Mouse (Mus musculus) liver, embryonic 14.5 days (tissue): Measurements from ENCODE around the gene Adamts6. TPM values are rescaled to one million over a fixed set of nuclear protein-coding genes. Genes with fewer than 3 reads are reported as not detected.

Experiments
- ATAC-seq: fragments of 200-750 bp; cut with Nextera tagmentation; 2 replicates; pipeline ENCODE4 v1.8.0; 2017; ENCODE audit warnings: moderate number of reproducible peaks, mild to moderate bottlenecking, moderate library complexity; ENCODE audit not compliant: insufficient read depth
- DNase-seq, 3 experiments: peaks; one replicate each; pipeline ENCODE4 v3.0.0-alpha.2; 2012 to 2013; ENCODE audit warnings: low read depth in 3 of 3, low spot score in 3 of 3
- H3K27ac ChIP-seq: fragments of 300-500 bp; sonication (generic); 2 replicates; pipeline ENCODE4 v1.5.1; 2014; ENCODE audit warnings: moderate library complexity, mild to moderate bottlenecking, control low read depth, inconsistent platforms
- H3K27me3 ChIP-seq: fragments of 300-500 bp; sonication (generic); 2 replicates; pipeline ENCODE4 v1.6.1; 2014; ENCODE audit warnings: mild to moderate bottlenecking, low read length, moderate library complexity; ENCODE audit not compliant: control insufficient read depth, insufficient read depth
- H3K36me3 ChIP-seq: fragments of 300-500 bp; sonication (generic); replicated peaks from 2 replicates; pipeline ENCODE4 v1.6.1; 2014; ENCODE audit warnings: low read depth; ENCODE audit not compliant: control insufficient read depth, insufficient read depth
- H3K4me1 ChIP-seq, 2 experiments: fragments of 200-500 bp in 1 of 2; fragments of 300-500 bp in 1 of 2; sonication (generic) in 1 of 2; replicated peaks; 2 replicates each; pipeline ENCODE4 v1.6.1; 2012 to 2014; ENCODE audit warnings: antibody characterized with exemption in 1 of 2, inconsistent platforms in 1 of 2, low read length in 1 of 2; ENCODE audit not compliant: control insufficient read depth in 2 of 2, insufficient read depth in 2 of 2
- H3K4me2 ChIP-seq: fragments of 300-500 bp; sonication (generic); 2 replicates; pipeline ENCODE4 v1.6.1; 2014; ENCODE audit warnings: low read depth, mild to moderate bottlenecking, control low read depth, moderate library complexity
- H3K4me3 ChIP-seq, 2 experiments: fragments of 200-500 bp in 1 of 2; fragments of 300-500 bp in 1 of 2; sonication (generic) in 1 of 2; 2 replicates each; pipeline ENCODE4 v1.5.1; 2012 to 2014; ENCODE audit warnings: low read depth in 2 of 2, low read length in 2 of 2, mild to moderate bottlenecking in 2 of 2, control low read depth in 1 of 2, inconsistent platforms in 1 of 2, moderate library complexity in 1 of 2; ENCODE audit not compliant: insufficient read depth in 1 of 2
- H3K9ac ChIP-seq: fragments of 300-500 bp; sonication (generic); replicated peaks from 2 replicates; pipeline ENCODE4 v1.6.1; 2014; ENCODE audit warnings: mild to moderate bottlenecking, control low read depth, moderate library complexity
- H3K9me3 ChIP-seq: fragments of 300-500 bp; sonication (generic); 2 replicates; pipeline ENCODE4 v1.6.1; 2016; ENCODE audit warnings: low read length, mixed read lengths; ENCODE audit not compliant: control insufficient read depth
- CTCF ChIP-seq: IDR thresholded peaks from 2 replicates; pipeline ENCODE4 v1.5.1; 2016; ENCODE audit warnings: antibody characterized with exemption, low read depth, control low read depth
- EP300 ChIP-seq: IDR thresholded peaks from 2 replicates; pipeline ENCODE4 v1.6.1; 2016; ENCODE audit warnings: antibody characterized with exemption, low read depth
- WGBS: fragments of 180-500 bp; shearing (Covaris S2); extraction: QIAGEN DNeasy Blood & Tissue Kit; methylation state at CpG from one replicate; pipeline ENCODE4 v1.1.7; 2014; ENCODE audit not compliant: insufficient replicate concordance; 5-methylcytosine and 5-hydroxymethylcytosine counted together
- polyA plus RNA-seq, 2 experiments: library from polyadenylated mRNA; depleted of rRNA in 1 of 2; stranded (reverse) in 1 of 2; unstranded in 1 of 2; fragments of >200 nt; fragmentation: Nextera tagmentation in 1 of 2; extraction: Ambion mirVana in 1 of 2; gene quantifications; 2 replicates each; pipeline versions ENCODE4 v1.2.1 to v1.2.3; 2012 to 2014

Adamts6 gene
- polyA plus RNA-seq, 2 experiments: 0.08 to 0.35 TPM

DNA sequence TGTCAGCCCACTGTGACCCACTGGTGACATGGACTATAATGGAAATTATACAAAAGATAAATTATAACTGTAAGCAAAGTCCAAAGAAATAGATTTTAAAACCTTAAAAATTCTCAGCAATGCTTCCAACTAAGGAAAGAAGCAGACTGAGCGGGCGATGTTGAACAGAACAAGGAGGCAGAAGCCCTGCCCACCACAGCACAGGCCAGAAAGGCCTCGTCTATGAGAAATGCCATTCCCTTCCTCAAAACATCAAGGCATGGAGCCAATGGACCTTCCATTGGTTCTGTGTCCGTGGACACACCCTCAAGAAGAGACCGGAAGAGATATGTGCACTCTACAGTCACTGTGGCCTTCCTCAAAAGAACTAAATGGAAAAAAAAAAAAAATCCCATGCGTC lies 220.0 kb downstream of the Adamts6 start:
- TF ChIP-seq CTCF: no peak
- TF ChIP-seq EP300: no peak
- H3K27ac ChIP-seq: no peak overlapping the region
- H3K4me3 ChIP-seq: no peak overlapping the region
- no peaks in the 10 kb centered on the region for H3K36me3 ChIP-seq
- no peaks in the 10 kb centered on the region for H3K9me3 ChIP-seq
- H3K4me2 ChIP-seq: no peak overlapping the region
- no peak for DNase-seq
- no peaks in the 10 kb centered on the region for H3K4me1 ChIP-seq
- H3K27me3 ChIP-seq: no peaks in the 10 kb centered on the region
- no peak for ATAC-seq
- H3K9ac ChIP-seq: no peak overlapping the region
- WGBS: 68% methylated on average over 6 of the region's 6 CpGs

DNA sequence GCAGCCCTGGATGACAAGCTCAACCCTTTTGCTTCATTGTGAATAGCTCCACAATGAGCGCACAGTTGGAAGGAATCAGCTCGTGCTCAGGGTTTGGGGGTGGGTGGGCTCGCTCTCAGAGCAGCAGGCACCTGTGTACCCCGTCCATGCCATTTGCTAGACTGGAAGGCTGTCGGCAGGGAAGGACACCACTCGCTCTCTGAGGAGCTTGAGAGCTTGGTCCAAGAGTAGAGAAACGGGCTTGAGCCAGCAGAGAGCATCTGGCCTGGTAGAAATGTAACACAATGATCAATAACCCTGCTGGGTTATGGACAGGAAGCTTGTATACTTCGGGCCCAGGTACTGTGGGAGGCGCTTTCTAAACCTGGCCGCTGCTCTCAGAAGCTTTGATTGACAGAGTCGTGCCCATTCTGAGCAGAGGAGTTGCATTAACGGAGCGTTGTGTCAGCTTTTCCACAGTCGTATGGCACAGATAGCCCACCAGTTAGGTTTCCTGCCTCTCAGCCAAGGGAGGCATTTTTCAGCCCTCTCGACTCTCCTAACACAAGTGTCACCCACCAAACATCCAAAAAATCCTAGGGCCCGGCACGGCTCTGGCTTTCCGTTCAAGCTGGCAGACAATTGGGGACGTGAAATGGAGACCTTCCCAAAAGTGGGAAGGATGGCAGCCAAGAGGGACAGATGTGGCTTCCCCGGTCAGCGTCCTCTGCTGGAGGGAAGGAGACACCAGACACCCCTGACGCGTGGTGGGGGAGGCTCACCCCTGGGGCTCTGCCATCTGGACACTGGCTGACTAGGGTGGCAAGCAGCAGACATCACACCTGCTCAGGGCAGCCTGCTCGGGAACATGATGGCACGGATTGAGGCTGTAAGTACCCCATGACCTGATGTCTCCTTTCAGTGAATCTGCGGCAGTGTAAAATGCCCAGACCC lies 222.2 kb downstream of the Adamts6 start:
- Histone ChIP-seq H3K9me3 (no peaks in the 10 kb centered on the region), H3K27ac (no peak overlapping the region), H3K27me3 (no peaks in the 10 kb centered on the region), H3K4me1 (no peaks in the 10 kb centered on the region), H3K4me3 (no peak overlapping the region), H3K4me2 (no peak overlapping the region), H3K9ac (no peak overlapping the region), H3K36me3 (no peaks in the 10 kb centered on the region)
- TF ChIP-seq EP300: no peak
- no peak for TF ChIP-seq CTCF
- no peak for DNase-seq
- WGBS: 68% methylated on average over 26 of the region's 26 CpGs
- no peak; the same call in 1 of the 2 replicates for ATAC-seq

DNA sequence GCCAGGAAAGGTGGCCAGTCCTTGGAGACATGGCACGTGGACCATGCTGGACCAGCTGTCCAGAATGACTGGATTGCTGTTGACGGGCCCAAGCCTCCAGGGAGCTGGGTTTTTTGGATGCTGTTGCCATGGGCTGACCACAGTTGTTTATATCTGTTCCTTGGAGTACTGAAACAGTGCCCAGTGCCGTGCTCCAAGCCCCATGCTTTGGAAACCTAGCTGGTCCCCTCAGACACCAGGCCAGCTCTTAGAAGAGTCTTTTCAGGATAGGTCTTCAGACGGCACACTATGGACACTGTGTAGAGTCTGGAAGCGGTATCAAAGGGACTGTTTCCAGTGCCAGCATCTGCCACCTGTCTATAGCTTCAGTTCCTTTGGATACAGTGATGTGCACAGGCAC lies 223.1 kb downstream of the Adamts6 start:
- no peaks in the 10 kb centered on the region for H3K27me3 ChIP-seq

DNA sequence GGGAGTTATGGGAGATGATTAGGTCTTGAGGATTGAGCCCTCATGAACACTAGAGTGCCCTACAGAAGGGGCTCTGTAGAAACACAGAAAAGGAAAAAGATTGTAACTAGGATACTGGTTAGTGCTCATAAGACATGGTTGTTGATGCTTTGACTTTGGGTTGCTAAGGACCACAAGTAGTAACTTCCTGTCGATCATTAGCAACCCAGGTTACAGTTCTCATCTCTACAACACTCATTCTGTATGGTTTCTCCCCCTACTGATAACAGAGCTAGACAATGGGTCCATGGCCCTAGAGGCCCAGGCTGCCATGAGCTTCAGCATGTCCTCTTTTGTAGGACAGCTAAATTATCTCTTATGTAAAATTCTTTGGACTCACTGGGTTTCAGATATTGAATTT lies 227.4 kb downstream of the Adamts6 start:
- H3K4me2 ChIP-seq: no peak overlapping the region
- ATAC-seq: no peak
- no peaks in the 10 kb centered on the region for H3K9me3 ChIP-seq
- TF ChIP-seq EP300: no peak
- no peak for TF ChIP-seq CTCF
- no peaks in the 10 kb centered on the region for H3K4me1 ChIP-seq
- 65% methylated on average over 1 of the region's 1 CpGs for WGBS
- H3K4me3 ChIP-seq: no peak overlapping the region
- no peak overlapping the region for H3K27ac ChIP-seq
- H3K27me3 ChIP-seq: no peaks in the 10 kb centered on the region
- no peaks in the 10 kb centered on the region for H3K36me3 ChIP-seq
- H3K9ac ChIP-seq: no peak overlapping the region
- DNase-seq: no peak

More for the DNA sequence above, 223.1 kb downstream of the Adamts6 start:
- H3K4me1 ChIP-seq: no peaks in the 10 kb centered on the region
- H3K9me3 ChIP-seq: no peaks in the 10 kb centered on the region
- H3K27ac ChIP-seq: no peak overlapping the region
- DNase-seq (no peak), ATAC-seq (no peak)
- TF ChIP-seq CTCF (no peak), EP300 (no peak)
- 65% methylated on average over 5 of the region's 5 CpGs for WGBS
- no peak overlapping the region for H3K4me2 ChIP-seq
- H3K9ac ChIP-seq: no peak overlapping the region
- H3K36me3 ChIP-seq: no peaks in the 10 kb centered on the region
- no peak overlapping the region for H3K4me3 ChIP-seq

DNA sequence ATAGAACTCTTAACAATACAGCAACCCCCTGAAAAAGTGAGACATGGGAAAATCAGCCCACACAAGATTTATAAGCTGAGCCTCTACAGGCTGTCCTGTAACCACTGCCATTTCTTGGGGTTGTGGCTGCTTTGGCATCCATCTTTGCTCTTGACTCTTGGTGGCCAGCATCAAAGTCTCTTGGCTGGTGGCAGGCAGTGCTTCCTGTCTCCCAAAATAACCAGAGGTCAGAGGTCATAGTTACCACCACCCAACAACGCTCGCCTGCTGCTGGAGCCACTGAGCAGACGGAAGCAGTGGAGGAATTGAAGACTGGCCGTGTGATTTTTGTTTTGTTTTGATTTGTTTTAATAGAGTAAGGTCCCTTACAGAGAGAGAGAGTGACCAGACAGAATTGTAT lies 228.5 kb downstream of the Adamts6 start:
- WGBS: 38% methylated on average over 4 of the region's 4 CpGs
- no peak overlapping the region for H3K4me3 ChIP-seq
- ATAC-seq (no peak), DNase-seq (no peak)
- no peaks in the 10 kb centered on the region for H3K9me3 ChIP-seq
- no peaks in the 10 kb centered on the region for H3K4me1 ChIP-seq
- no peaks in the 10 kb centered on the region for H3K27me3 ChIP-seq
- no peak overlapping the region for H3K4me2 ChIP-seq
- TF ChIP-seq EP300 (no peak), CTCF (no peak)
- no peak overlapping the region for H3K9ac ChIP-seq
- no peaks in the 10 kb centered on the region for H3K36me3 ChIP-seq
- H3K27ac ChIP-seq: no peak overlapping the region
